Mouse (Mus musculus): Measurements from ENCODE around the gene Enthd1. TPM values are rescaled to one million over a fixed set of nuclear protein-coding genes. Genes with fewer than 3 reads are reported as not detected.
"Not testable (repeated sequence)": the region's sequence is repeated elsewhere in the genome, so short reads cannot be mapped to it uniquely, and the experiment has no call there.

The Enthd1 gene
- total RNA-seq (2021) (not detected), polyA plus RNA-seq (2012; rRNA removed) (not detected in 2 replicates)
- long read RNA-seq = 0 reads

DNA sequence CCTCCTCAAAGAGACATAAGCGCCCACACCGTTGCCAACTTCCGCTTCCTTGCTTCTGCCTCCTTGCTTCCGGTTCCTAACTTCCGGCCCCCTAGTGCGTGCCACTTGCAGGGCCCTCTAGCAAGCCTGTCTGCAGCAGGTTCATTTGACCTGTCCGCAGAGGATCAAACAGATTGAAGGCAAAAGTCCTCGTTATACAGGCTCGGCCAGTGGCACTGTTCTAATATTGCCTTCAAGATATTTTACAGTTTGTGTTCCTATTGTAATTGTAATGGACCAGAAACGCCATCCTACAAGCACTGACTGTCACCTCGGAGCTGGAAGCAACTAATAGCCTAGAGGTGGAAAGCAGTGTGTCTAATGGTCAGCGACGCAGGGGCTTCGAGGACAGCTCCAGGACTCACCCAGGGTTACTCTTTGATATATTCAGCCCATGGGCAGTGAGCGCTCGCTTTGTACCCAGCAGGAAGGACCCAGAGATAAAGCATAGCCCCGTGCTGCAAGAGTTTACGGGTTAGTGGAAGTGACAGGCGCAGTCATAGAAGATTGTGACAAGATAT lies at the start of gene Enthd1:
TSS of gene Enthd1 (minus strand) at position 51 of the 560 bp plus-strand sequence.
- no peak for DNase-seq

GRCm38 (mm10) chr15:80613904-80614303 lies 48.9 kb upstream of the Enthd1 start:
- DNase-seq = no peak

- no peak for DNase-seq
These were observed 46.5 kb upstream of the Enthd1 start for GRCm38 (mm10) chr15:80611478-80611877.

DNA sequence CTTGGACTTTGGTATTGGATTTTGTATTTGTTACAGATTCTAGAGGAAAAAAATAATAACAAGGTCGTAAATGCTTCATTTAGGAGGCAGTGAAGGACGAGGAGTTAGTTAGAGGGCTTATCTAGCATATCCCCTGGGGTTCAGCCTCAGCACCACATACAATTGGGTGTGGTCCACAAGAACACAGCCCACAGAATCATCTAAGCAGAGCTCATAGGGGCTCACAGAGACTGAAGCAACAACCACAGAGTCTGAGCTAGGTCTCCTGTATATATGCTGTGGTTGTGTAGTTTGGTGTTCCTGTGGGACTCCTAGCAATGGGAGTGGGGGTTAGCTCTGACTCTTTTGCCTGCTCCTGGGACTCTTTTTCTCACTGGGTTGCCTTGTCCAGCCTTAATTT lies 45.4 kb upstream of the Enthd1 start:
- no peak for DNase-seq

DNA sequence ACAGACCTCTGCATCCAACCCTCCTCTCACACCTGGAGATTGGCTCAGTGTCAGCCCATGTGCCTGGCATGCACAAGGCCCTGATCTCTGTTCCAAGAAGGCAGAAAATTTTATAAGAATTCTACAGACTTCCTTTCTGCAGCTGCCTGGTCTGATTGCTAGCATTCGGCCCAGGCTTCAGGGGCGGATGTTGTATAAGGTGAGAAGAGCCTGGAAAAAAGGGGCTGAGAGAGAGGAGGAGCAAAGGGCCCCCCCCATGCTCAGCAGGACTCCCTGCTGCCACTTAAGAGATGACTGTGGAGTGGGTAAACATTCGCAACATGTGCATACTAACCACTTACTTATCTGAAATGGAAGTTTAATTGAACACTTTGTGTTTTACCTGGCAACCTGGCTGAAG lies 43.0 kb upstream of the Enthd1 start:
- no peak for DNase-seq

- DNase-seq = no peak
These were observed 39.1 kb upstream of the Enthd1 start for GRCm38 (mm10) chr15:80604026-80604425.

DNA sequence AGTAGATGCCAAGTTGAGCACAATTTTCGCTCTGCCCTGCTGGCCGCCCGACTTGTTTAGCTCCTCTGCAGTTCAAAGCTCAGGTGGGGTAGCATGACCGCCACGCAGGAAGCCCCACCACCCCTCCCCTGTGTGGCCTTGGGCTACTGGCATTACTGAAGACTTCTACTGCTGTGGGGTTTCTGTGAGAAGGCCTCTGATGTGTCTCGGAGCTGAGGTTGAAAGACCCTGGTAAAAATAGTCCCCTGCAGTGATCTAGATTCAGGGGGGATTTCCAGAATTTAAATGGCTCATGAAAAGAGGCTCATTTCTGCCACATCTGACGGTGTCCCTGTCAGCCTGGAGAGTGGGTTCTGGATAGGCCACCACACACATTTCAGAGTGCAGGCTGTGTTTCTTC lies 37.5 kb upstream of the Enthd1 start:
- no peak for DNase-seq

- no peak for DNase-seq
These were observed 36.5 kb upstream of the Enthd1 start for GRCm38 (mm10) chr15:80601456-80601855.

DNA sequence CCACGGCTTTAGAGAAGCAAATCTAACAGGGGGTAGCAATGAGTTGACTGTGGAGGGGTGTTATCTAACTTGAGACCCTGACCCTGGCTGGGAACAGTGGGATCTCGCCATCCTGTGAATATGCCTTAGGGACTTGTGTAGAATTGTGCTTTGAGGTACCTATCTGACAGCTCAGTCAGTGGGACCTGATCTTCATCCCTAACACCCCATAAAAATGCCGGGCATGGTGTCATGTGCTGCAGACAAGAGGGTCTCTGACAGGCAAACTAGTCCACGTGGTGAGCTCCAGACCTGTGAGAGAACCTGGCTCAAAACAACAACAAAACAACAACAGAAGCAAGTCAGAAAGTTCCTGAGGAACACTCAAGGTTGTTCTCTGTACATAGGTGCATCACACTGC lies 34.9 kb upstream of the Enthd1 start:
- no peak for DNase-seq

- DNase-seq = peak; percentile 66
These were observed 34.3 kb upstream of the Enthd1 start for GRCm38 (mm10) chr15:80599213-80599750.

DNA sequence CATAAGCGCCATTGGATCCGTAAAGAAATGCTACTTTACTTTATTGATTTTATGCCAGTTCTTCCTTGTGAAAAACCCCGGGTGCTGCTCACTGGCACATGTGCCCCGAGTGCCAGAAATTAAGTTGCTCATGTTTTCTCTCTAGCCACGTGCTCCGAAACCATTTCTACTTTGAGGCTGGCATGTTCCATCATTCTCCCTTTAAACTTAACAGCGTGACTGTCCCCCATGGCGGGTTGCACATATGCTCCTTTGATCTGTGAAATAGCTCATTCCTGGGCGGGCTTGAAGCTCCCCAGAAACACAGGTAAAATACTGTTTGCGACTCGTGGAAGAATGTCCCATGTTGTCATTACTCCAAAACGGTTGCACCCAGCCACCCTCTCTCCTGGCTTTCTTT lies 33.8 kb upstream of the Enthd1 start:
- DNase-seq = no peak

DNA sequence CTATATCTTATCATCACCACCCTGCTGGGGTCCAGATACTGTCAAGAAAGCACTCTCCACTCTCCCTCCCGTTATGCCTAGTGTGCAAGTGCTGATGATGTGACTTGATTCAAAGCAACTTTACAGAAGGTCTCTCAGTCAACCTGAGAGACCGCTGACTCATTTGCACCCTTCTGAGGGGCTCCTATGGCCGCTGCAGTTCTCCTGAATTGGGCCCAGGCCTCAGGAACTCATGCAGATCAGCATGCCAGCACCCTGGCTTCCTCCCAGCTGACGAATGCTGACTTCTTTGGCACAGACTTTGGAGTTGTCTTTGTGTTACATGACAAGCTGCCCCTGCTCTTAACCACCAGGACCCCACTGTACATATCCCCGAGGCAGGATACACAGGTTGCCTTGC lies 28.9 kb upstream of the Enthd1 start:
- DNase-seq = no peak

DNA sequence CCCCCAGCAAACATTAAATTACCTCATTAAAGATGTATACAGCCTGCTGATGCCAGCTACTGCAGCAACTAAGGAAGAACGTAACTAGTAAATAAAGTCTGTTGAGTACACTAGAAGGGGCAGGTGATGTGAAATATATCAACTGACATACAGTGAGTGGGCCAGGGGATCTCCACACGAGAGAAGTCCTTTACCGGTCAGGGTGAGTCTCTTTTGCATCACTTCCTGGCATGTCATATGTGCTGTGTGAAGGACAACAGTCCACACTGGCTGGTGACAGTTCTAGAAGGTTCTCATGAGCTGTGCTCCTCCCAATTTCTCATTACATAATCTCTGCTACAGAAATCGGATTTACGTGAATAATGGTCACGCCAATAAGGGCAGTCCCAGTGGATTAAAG lies 27.8 kb upstream of the Enthd1 start:
- DNase-seq = no peak

DNA sequence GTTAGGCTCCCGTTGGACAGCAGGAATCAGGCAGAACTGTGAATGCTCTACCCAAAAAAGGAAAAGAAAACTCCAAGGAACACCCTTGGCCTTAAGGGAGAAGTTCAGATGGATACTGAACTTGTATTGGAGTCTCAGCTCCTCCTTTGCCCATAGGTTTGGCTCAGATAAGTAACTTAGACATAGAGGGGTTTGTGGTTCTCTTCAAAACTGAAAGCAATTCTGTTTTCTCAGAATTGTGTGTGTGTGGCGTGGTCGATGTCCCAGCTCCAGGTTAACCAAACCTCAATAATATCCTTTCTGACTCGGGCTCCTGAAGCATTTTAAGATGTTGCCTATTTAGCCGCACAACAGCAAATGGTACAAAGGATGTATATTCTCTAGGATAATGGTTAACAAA lies 25.7 kb upstream of the Enthd1 start:
- DNase-seq = no peak

- DNase-seq = no peak
These were observed 21.3 kb upstream of the Enthd1 start for GRCm38 (mm10) chr15:80586296-80586695.

GRCm38 (mm10) chr15:80582581-80583495 lies 17.9 kb upstream of the Enthd1 start:
- DNase-seq = peak; percentile 79

- not testable (repeated sequence) for DNase-seq
These were observed 15.6 kb upstream of the Enthd1 start for GRCm38 (mm10) chr15:80580585-80580984.

GRCm38 (mm10) chr15:80579121-80579520 lies 14.2 kb upstream of the Enthd1 start:
- DNase-seq = no peak

DNA sequence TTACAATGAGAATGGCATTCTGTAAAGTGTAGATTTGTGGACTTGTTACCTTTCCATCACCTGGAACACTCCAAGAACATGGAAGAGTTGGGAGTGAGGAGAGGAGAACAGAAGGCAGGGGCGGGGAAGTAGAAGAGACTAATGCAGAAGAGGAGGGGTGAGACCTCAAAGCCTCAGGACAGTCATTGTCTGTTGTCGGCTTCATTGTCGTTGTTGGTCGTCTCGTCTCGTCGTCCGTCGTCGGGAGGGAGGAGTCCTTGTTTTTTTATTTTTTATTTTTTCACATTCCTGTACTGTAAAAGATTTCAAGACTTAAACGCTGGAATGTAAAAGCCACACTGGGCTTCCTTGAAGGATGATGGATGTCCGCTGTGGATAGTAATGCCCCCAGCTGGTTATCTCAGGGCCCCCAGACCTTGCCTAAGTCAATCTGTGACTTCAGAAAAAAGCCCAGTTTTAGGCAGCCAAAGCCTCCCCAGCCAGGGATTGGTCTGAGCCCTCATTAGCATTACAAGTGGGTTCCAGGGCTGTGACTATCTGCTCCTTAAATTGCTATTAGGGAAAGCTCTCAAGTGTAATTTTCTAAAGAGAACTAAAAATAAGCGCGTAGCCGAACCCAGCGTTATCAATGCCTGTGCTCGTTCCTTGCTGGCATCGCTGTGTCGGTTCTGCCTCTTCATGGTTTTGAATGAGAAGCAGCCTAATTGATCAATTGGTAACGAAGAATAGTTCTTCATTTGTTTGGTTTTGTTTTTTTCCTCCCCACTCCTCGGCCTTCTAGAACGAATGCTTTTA lies 12.4 kb upstream of the Enthd1 start:
- no peak for DNase-seq

- DNase-seq = no peak
These were observed 11.5 kb upstream of the Enthd1 start for GRCm38 (mm10) chr15:80576415-80576994.

GRCm38 (mm10) chr15:80575817-80576370 lies 10.9 kb upstream of the Enthd1 start:
- no peak for DNase-seq
